Mouse (Mus musculus) limb, embryonic 14.5 days (tissue): ENCODE measurements around the gene Tmem121. TPM values are rescaled to one million over a fixed set of nuclear protein-coding genes. Genes with fewer than 3 reads are reported as not detected.
"Not testable (repeated sequence)": the region's sequence is repeated elsewhere in the genome, so short reads cannot be mapped to it uniquely, and the experiment has no call there.

ENCODE experiments used
- ATAC-seq: fragments of 200-750 bp; cut with Nextera tagmentation; 2 replicates; pipeline ENCODE4 v1.8.0; 2017; ENCODE audit warnings: low read depth, moderate number of reproducible peaks, moderate TSS enrichment; ENCODE audit not compliant: low FRiP score
- DNase-seq: peaks from one replicate; pipeline ENCODE4 v3.0.0-alpha.2; 2015; ENCODE audit warnings: low spot score
- H3K27ac ChIP-seq: fragments of 300-500 bp; sonication (generic); replicated peaks from 2 replicates; pipeline ENCODE4 v1.5.1; 2014; ENCODE audit warnings: low read depth, mild to moderate bottlenecking, low read length, moderate library complexity, mixed read lengths
- H3K27me3 ChIP-seq: fragments of 300-500 bp; sonication (generic); 2 replicates; pipeline ENCODE4 v1.6.1; 2014; ENCODE audit warnings: low read length, mixed read lengths; ENCODE audit not compliant: control insufficient read depth, insufficient read depth
- H3K36me3 ChIP-seq: fragments of 300-500 bp; sonication (generic); 2 replicates; pipeline ENCODE4 v1.6.1; 2014; ENCODE audit warnings: mild to moderate bottlenecking, low read length, moderate library complexity, mixed read lengths; ENCODE audit not compliant: control insufficient read depth, insufficient read depth
- H3K4me1 ChIP-seq: fragments of 300-500 bp; sonication (generic); 2 replicates; pipeline ENCODE4 v1.6.1; 2014; ENCODE audit warnings: antibody characterized with exemption, low read length, mixed read lengths; ENCODE audit not compliant: control insufficient read depth, insufficient read depth
- H3K4me2 ChIP-seq: fragments of 300-500 bp; sonication (generic); replicated peaks from 2 replicates; pipeline ENCODE4 v1.6.1; 2014; ENCODE audit warnings: low read depth, mild to moderate bottlenecking, low read length, moderate library complexity; ENCODE audit not compliant: severe bottlenecking
- H3K4me3 ChIP-seq: fragments of 300-500 bp; sonication (generic); replicated peaks from 2 replicates; pipeline ENCODE4 v1.5.1; 2014; ENCODE audit warnings: low read length
- H3K9ac ChIP-seq: fragments of 300-500 bp; sonication (generic); 2 replicates; pipeline ENCODE4 v1.6.1; 2014; ENCODE audit warnings: mild to moderate bottlenecking, low read depth, low read length, moderate library complexity; ENCODE audit not compliant: severe bottlenecking
- H3K9me3 ChIP-seq: fragments of 300-500 bp; sonication (generic); 2 replicates; pipeline ENCODE4 v1.6.1; 2016; ENCODE audit warnings: low read length; ENCODE audit not compliant: control insufficient read depth
- POLR2A ChIP-seq: fragments of 200-500 bp; IDR thresholded peaks from 2 replicates; pipeline ENCODE4 v1.8.0; 2012; ENCODE audit warnings: inconsistent platforms, mild to moderate bottlenecking, moderate library complexity, borderline replicate concordance; ENCODE audit not compliant: insufficient read depth, insufficient read length; ENCODE audit errors: extremely low read depth
- WGBS: fragments of 180-500 bp; shearing (Covaris S2); extraction: QIAGEN DNeasy Blood & Tissue Kit; methylation state at CpG from one replicate; pipeline ENCODE4 v1.1.7; 2014; 5-methylcytosine and 5-hydroxymethylcytosine counted together
- polyA plus RNA-seq, 2 experiments: library from polyadenylated mRNA; depleted of rRNA in 1 of 2; stranded (reverse) in 1 of 2; unstranded in 1 of 2; fragments of >200 nt; fragmentation: Nextera tagmentation in 1 of 2; extraction: Ambion mirVana in 1 of 2; gene quantifications; 2 replicates each; pipeline versions ENCODE4 v1.2.1 to v1.2.3; 2012 to 2014

Tmem121 gene
- polyA plus RNA-seq, 2 experiments, result 10.1 to 29.6 TPM

- Histone ChIP-seq H3K27me3 (0 out of 2 replicates have a peak, but pooled peaks cover 5% of the 10 kb centered on the region), H3K4me1 (peaks cover 19% of the 10 kb centered on the region), H3K9me3 (no peaks in the 10 kb centered on the region), H3K4me2 (peak overlapping the region; percentile 84), H3K27ac (no peak overlapping the region), H3K4me3 (peak overlapping the region; percentile 37), H3K9ac (peak overlapping the region; percentile 18), H3K36me3 (peaks cover 27% of the 10 kb centered on the region)
- no peak for TF ChIP-seq POLR2A
- 5% methylated on average over 50 of the region's 56 CpGs for WGBS
- DNase-seq (peak; percentile 85), ATAC-seq (peak; percentile 29)
These were observed 2.0 kb downstream of the Tmem121 start for GRCm38 (mm10) chr12:113187584-113188295.

GRCm38 (mm10) chr12:113188349-113189055 lies 2.8 kb downstream of the Tmem121 start:
- peak overlapping the region; percentile 84; the same call in 1 of the 2 replicates for H3K4me2 ChIP-seq
- no peak overlapping the region for H3K27ac ChIP-seq
- DNase-seq, result no peak
- H3K27me3 ChIP-seq, result 0 out of 2 replicates have a peak, but pooled peaks cover 5% of the 10 kb centered on the region
- H3K36me3 ChIP-seq, result peaks cover 27% of the 10 kb centered on the region
- H3K4me1 ChIP-seq, result peaks cover 19% of the 10 kb centered on the region
- no peaks in the 10 kb centered on the region for H3K9me3 ChIP-seq
- H3K4me3 ChIP-seq, result no peak overlapping the region
- no peak for TF ChIP-seq POLR2A
- no peak overlapping the region for H3K9ac ChIP-seq
- WGBS, result 89% methylated on average over 51 of the region's 51 CpGs
- no peak for ATAC-seq

GRCm38 (mm10) chr12:113193423-113193822 lies 7.7 kb downstream of the Tmem121 start:
- no peak overlapping the region for H3K27ac ChIP-seq

GRCm38 (mm10) chr12:113199132-113199531 lies 13.4 kb downstream of the Tmem121 start:
- not testable (repeated sequence) for H3K4me2 ChIP-seq

More at GRCm38 (mm10) chr12:113193423-113193822, 7.7 kb downstream of the Tmem121 start:
- Histone ChIP-seq H3K36me3 (peaks cover 23% of the 10 kb centered on the region), H3K4me1 (no peaks in the 10 kb centered on the region), H3K27me3 (no peaks in the 10 kb centered on the region), H3K4me3 (no peak overlapping the region), H3K9me3 (no peaks in the 10 kb centered on the region), H3K4me2 (no peak overlapping the region), H3K9ac (no peak overlapping the region)
- no peak for DNase-seq
- no peak for ATAC-seq
- no peak for TF ChIP-seq POLR2A
- 64% methylated on average over 2 of the region's 2 CpGs for WGBS

GRCm38 (mm10) chr12:113201301-113201700 lies 15.6 kb downstream of the Tmem121 start:
- Histone ChIP-seq H3K4me2 (no peak overlapping the region), H3K9me3 (no peaks in the 10 kb centered on the region), H3K27me3 (no peaks in the 10 kb centered on the region), H3K27ac (no peak overlapping the region), H3K4me3 (no peak overlapping the region), H3K9ac (no peak overlapping the region), H3K4me1 (no peaks in the 10 kb centered on the region), H3K36me3 (no peaks in the 10 kb centered on the region)
- no peak for TF ChIP-seq POLR2A
- no peak for ATAC-seq
- 88% methylated on average over 4 of the region's 4 CpGs for WGBS
- no peak for DNase-seq

More at GRCm38 (mm10) chr12:113199132-113199531, 13.4 kb downstream of the Tmem121 start:
- H3K4me3 ChIP-seq, H3K27me3 ChIP-seq, H3K36me3 ChIP-seq, H3K9ac ChIP-seq, DNase-seq, H3K4me1 ChIP-seq, H3K27ac ChIP-seq, ATAC-seq, H3K9me3 ChIP-seq: not testable (repeated sequence)
- WGBS, result 100% methylated on average over 3 of the region's 6 CpGs
